15 mouse cellular contexts compared by ENCODE assay signal in the genomic region with DNA sequence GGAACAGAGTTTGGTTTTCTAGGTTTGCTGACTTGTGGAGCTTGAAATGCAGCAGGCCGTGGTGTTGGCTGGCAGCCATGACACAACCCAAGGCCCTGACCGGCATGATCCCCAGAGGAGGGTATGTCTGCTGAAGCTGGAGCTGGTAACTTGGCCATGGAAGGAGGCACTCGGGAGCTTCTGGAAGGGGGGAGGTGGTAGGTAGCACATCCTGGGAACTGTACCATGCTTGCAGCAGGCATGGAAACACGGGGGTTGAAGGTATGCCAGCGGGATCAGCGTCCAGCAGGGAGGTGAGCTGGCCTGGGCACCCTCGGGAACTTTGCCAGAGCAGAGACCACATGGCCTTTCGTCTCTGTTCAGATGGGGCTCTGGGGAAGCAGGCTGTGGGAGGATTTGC. TPM values are rescaled to one million over a fixed set of nuclear protein-coding genes. Genes with fewer than 3 reads are reported as not detected.
DNase-seq lines count a peak whose midpoint lies in the region; ATAC-seq and TF ChIP-seq lines count a peak whose summit lies in the region.
"Had no signal": no experiment of that assay in that cellular context is flagged by ENCODE, and none has a peak within 500 bp of the region (broad histone marks: within the 10 kb centered on the region; RNA-seq: fewer than 3 reads in every experiment).

No protein-coding gene starts in this region.

- WGBS in heart, embryonic 10.5 days = 86% methylated on average over 8 of the region's 8 CpGs
- WGBS in heart, embryonic 14.5 days = 64% methylated on average over 8 of the region's 8 CpGs
- WGBS in thymus, adult 2 months = 90% methylated on average over 8 of the region's 8 CpGs

- no peak for TF ChIP-seq POLR2A in thymus, adult 2 months (IDR thresholded peaks at IDR 0.05; ENCODE audit: control insufficient read depth, extremely low read depth, insufficient read depth, low read length, poor library complexity)

- H3K27me3 ChIP-seq in heart, embryonic 10.5 days (ENCODE audit: insufficient read depth, poor library complexity, severe bottlenecking) = peaks cover 14% of the 10 kb centered on the region; the same call in 1 of the 2 replicates
- H3K27me3 ChIP-seq in heart, embryonic 14.5 days (ENCODE audit: control insufficient read depth, insufficient read depth, low read length) = no peaks in the 10 kb centered on the region
- no peaks in the 10 kb centered on the region for H3K27me3 ChIP-seq in thymus, adult 2 months (ENCODE audit: control insufficient read depth, insufficient read depth, low read length)

- H3K4me1 ChIP-seq in heart, embryonic 10.5 days = peaks cover 3% of the 10 kb centered on the region
- H3K4me1 ChIP-seq in heart, embryonic 14.5 days (ENCODE audit: control insufficient read depth in 2 of 2, insufficient read depth in 2 of 2, low read length in 2 of 2) = peaks cover 3 to 17% of the 10 kb centered on the region in 2 experiments; a peak in 3 of 4 replicates
- H3K4me1 ChIP-seq in thymus, adult 2 months (replicated peaks; ENCODE audit: control insufficient read depth, insufficient read depth, low read length) = no peaks in the 10 kb centered on the region
- H3K4me1 ChIP-seq: limb, embryonic 12.5 days had no signal

- peaks cover 57% of the 10 kb centered on the region for H3K36me3 ChIP-seq in heart, embryonic 10.5 days
- H3K36me3 ChIP-seq in heart, embryonic 14.5 days (ENCODE audit: control insufficient read depth, insufficient read depth, low read length) = peaks cover 21% of the 10 kb centered on the region
- H3K36me3 ChIP-seq in thymus, adult 2 months (ENCODE audit: control insufficient read depth, insufficient read depth, low read length) = no peaks in the 10 kb centered on the region
- H3K36me3 ChIP-seq: limb, embryonic 12.5 days had no signal

- no peak overlapping the region for H3K4me2 ChIP-seq in heart, embryonic 14.5 days (ENCODE audit: low read length)
- H3K4me2 ChIP-seq: limb, embryonic 12.5 days had no signal

- no peak overlapping the region for H3K27ac ChIP-seq in heart, embryonic 10.5 days
- peak overlapping the region; percentile 29 to 30; a peak in 3 of 4 replicates for H3K27ac ChIP-seq in heart, embryonic 14.5 days (replicated peaks in 1 of 2; ENCODE audit: control insufficient read depth in 1 of 2, insufficient read depth in 1 of 2, low read depth in 2 of 2, low read length in 2 of 2)
- no peak overlapping the region for H3K27ac ChIP-seq in thymus, adult 2 months (ENCODE audit: control insufficient read depth, insufficient read depth, low read length)
- H3K27ac ChIP-seq: limb, embryonic 12.5 days; macrophage had no signal

- H3K9me3 ChIP-seq in heart, embryonic 10.5 days = 0 out of 2 replicates have a peak, but pooled peaks cover 3% of the 10 kb centered on the region
- peaks cover 3% of the 10 kb centered on the region; the same call in 1 of the 2 replicates for H3K9me3 ChIP-seq in heart, embryonic 14.5 days (ENCODE audit: control insufficient read depth, low read length)

- no peak for TF ChIP-seq CTCF in thymus, adult 2 months (IDR thresholded peaks at IDR 0.05; ENCODE audit: borderline replicate concordance, control insufficient read depth, extremely low read depth, insufficient read depth, low read length, poor library complexity)

- DNase-seq in heart, adult 11 months = peak; percentile 97
- no peak for DNase-seq in heart, embryonic 10.5 days (ENCODE audit: low spot score)
- peak; percentile 38 for DNase-seq in Muller cell, postnatal 12 days (ENCODE audit: inconsistent ontology term)
- DNase-seq in kidney, postnatal 14 days = peak; percentile 63
- no peak for DNase-seq in cerebellum, adult 9-11 months
- no peak for DNase-seq in right cerebral cortex, postnatal 4 days
- DNase-seq in thymus, adult 2 months = no peak
- DNase-seq: cerebellum, adult 11 months; embryo, embryonic 11 days; lung, adult 18-20 months; midbrain, embryonic 14.5 days; thymus, adult 18-20 months had no signal

- no peak for ATAC-seq in heart, embryonic 14.5 days (ENCODE audit: insufficient number of reproducible peaks, insufficient read depth, low FRiP score, low read depth)

- no peak overlapping the region for H3K4me3 ChIP-seq in heart, embryonic 10.5 days
- no peak overlapping the region for H3K4me3 ChIP-seq in heart, embryonic 14.5 days (ENCODE audit: control insufficient read depth in 1 of 2, insufficient read depth in 1 of 2, low read depth in 1 of 2, low read length in 2 of 2)
- H3K4me3 ChIP-seq in thymus, adult 2 months (ENCODE audit: control insufficient read depth, insufficient read depth, low read length) = no peak overlapping the region
- H3K4me3 ChIP-seq: limb, embryonic 12.5 days had no signal

- no peak overlapping the region for H3K9ac ChIP-seq in heart, embryonic 14.5 days (ENCODE audit: low read length)
- H3K9ac ChIP-seq: limb, embryonic 12.5 days had no signal

RNA-seq across cellular contexts. Expression of a gene that starts 55.5 kb away (rescaled TPM):
- polyA plus RNA-seq in heart, embryonic 10.5 days (2016; fragmentation: Nextera tagmentation; extraction: Ambion mirVana) = 8.2 and 18.0 TPM in 2 replicates
- 7.9 and 10.0 TPM in 2 replicates for polyA plus RNA-seq in heart, embryonic 14.5 days (2014; fragmentation: Nextera tagmentation; extraction: Ambion mirVana)
- polyA plus RNA-seq in thymus, adult 2 months (2012; rRNA removed) = 4.0 and 6.4 TPM in 2 replicates
- polyA plus RNA-seq: macrophage had no signal

Comparison
In these comparisons a context has a peak if more than half of its experiments do, and no peak if none do; other contexts are left out.
1. DNase-seq: peak in heart, adult 11 months (single experiment), Muller cell, postnatal 12 days (single experiment) and kidney, postnatal 14 days (single experiment); none in heart, embryonic 10.5 days (single experiment), cerebellum, adult 9-11 months (single experiment), right cerebral cortex, postnatal 4 days (single experiment) and thymus, adult 2 months (single experiment).
2. H3K27ac ChIP-seq: peak in heart, embryonic 14.5 days (2 of 2); none in heart, embryonic 10.5 days (single experiment) and thymus, adult 2 months (single experiment).